Mouse (Mus musculus): ENCODE results near the gene Naa10. TPM values are rescaled to one million over a fixed set of nuclear protein-coding genes. Genes with fewer than 3 reads are reported as not detected.
A peak's percentile ranks its signal among the peaks of the same experiment; 100 is the strongest.

The Naa10 gene
- polyA plus RNA-seq, 1 experiment: 87.9 TPM

GRCm38 (mm10) chrX:73922550-73922882 is 772 bp upstream of the Naa10 start:
- H3K36me3 ChIP-seq (ENCODE audit: control insufficient read depth, insufficient read depth, low read length, poor library complexity, severe bottlenecking): peaks cover 19% of the 10 kb centered on the region; the same call in 1 of the 2 replicates
- no peaks in the 10 kb centered on the region for H3K27me3 ChIP-seq (ENCODE audit: control insufficient read depth, insufficient read depth, low read length, poor library complexity, severe bottlenecking)
- H3K9me3 ChIP-seq (replicated peaks; ENCODE audit: control insufficient read depth, insufficient read depth, low read length, poor library complexity, severe bottlenecking): no peaks in the 10 kb centered on the region
- H3K9ac ChIP-seq (ENCODE audit: low read depth, poor library complexity, severe bottlenecking): peak overlapping the region; percentile 68
- no peak for TF ChIP-seq POLR2A (IDR thresholded peaks at IDR 0.05; ENCODE audit: insufficient read depth, low read length)
- TF ChIP-seq EP300 (IDR thresholded peaks at IDR 0.05; ENCODE audit: insufficient read depth, low read depth, low read length): no peak
- no peak for TF ChIP-seq CTCF (IDR thresholded peaks at IDR 0.05; ENCODE audit: low read depth, low read length)
- H3K4me1 ChIP-seq (ENCODE audit: control insufficient read depth, insufficient read depth, low read length): no peaks in the 10 kb centered on the region
- H3K4me3 ChIP-seq (ENCODE audit: low read depth, low read length): peak overlapping the region; percentile 83
- H3K27ac ChIP-seq (ENCODE audit: insufficient read depth, low read length): peak overlapping the region; percentile 63

GRCm38 (mm10) chrX:73921285-73921822 is 390 bp downstream of the Naa10 start:
- peak overlapping the region; percentile 92 for H3K4me3 ChIP-seq (ENCODE audit: low read depth, low read length)

DNA sequence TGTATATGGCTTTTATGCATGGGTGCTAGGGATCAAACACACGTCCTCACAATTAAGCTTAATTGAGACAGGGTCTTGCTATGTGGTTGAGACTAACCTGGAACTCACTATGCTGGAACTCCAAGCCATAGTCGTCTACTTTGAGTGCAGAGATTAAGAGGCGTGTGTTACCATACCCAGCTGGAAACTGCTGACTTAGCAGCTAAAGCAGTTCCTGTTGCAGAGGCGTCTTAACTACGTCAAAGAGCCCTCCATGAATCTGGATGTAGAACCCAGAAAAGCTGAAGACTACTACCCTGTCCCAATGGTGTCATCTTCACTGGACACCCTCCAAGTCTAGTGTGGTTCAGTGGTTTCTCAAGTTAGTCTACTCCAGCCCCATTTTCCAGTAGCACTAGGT is 3.1 kb downstream of the Naa10 start:
- H3K27me3 ChIP-seq (ENCODE audit: control insufficient read depth, insufficient read depth, low read length, poor library complexity, severe bottlenecking): no peaks in the 10 kb centered on the region
- peaks cover 11% of the 10 kb centered on the region; the same call in 1 of the 2 replicates for H3K36me3 ChIP-seq (ENCODE audit: control insufficient read depth, insufficient read depth, low read length, poor library complexity, severe bottlenecking)
- TF ChIP-seq POLR2A (IDR thresholded peaks at IDR 0.05; ENCODE audit: insufficient read depth, low read length) (no peak), CTCF (IDR thresholded peaks at IDR 0.05; ENCODE audit: low read depth, low read length) (no peak), EP300 (IDR thresholded peaks at IDR 0.05; ENCODE audit: insufficient read depth, low read depth, low read length) (no peak)
- no peak overlapping the region for H3K4me3 ChIP-seq (ENCODE audit: low read depth, low read length)
- no peak overlapping the region for H3K9ac ChIP-seq (ENCODE audit: low read depth, poor library complexity, severe bottlenecking)
- H3K9me3 ChIP-seq (replicated peaks; ENCODE audit: control insufficient read depth, insufficient read depth, low read length, poor library complexity, severe bottlenecking): no peaks in the 10 kb centered on the region
- no peaks in the 10 kb centered on the region for H3K4me1 ChIP-seq (ENCODE audit: control insufficient read depth, insufficient read depth, low read length)
- no peak overlapping the region for H3K27ac ChIP-seq (ENCODE audit: insufficient read depth, low read length)

More at GRCm38 (mm10) chrX:73921285-73921822, 390 bp downstream of the Naa10 start:
- Histone ChIP-seq H3K36me3 (ENCODE audit: control insufficient read depth, insufficient read depth, low read length, poor library complexity, severe bottlenecking) (peaks cover 15% of the 10 kb centered on the region; the same call in 1 of the 2 replicates), H3K27ac (ENCODE audit: insufficient read depth, low read length) (peak overlapping the region; percentile 33; the same call in 1 of the 2 replicates), H3K27me3 (ENCODE audit: control insufficient read depth, insufficient read depth, low read length, poor library complexity, severe bottlenecking) (no peaks in the 10 kb centered on the region), H3K4me1 (ENCODE audit: control insufficient read depth, insufficient read depth, low read length) (no peaks in the 10 kb centered on the region), H3K9me3 (replicated peaks; ENCODE audit: control insufficient read depth, insufficient read depth, low read length, poor library complexity, severe bottlenecking) (no peaks in the 10 kb centered on the region), H3K9ac (ENCODE audit: low read depth, poor library complexity, severe bottlenecking) (peak overlapping the region; percentile 68)
- TF ChIP-seq EP300 (IDR thresholded peaks at IDR 0.05; ENCODE audit: insufficient read depth, low read depth, low read length) (no peak), CTCF (IDR thresholded peaks at IDR 0.05; ENCODE audit: low read depth, low read length) (no peak)

GRCm38 (mm10) chrX:73916945-73917344 is 4.8 kb downstream of the Naa10 start:
- no peaks in the 10 kb centered on the region for H3K4me1 ChIP-seq (ENCODE audit: control insufficient read depth, insufficient read depth, low read length)
- H3K27me3 ChIP-seq (ENCODE audit: control insufficient read depth, insufficient read depth, low read length, poor library complexity, severe bottlenecking): no peaks in the 10 kb centered on the region
- TF ChIP-seq EP300 (IDR thresholded peaks at IDR 0.05; ENCODE audit: insufficient read depth, low read depth, low read length) (no peak), POLR2A (IDR thresholded peaks at IDR 0.05; ENCODE audit: insufficient read depth, low read length) (no peak), CTCF (IDR thresholded peaks at IDR 0.05; ENCODE audit: low read depth, low read length) (no peak)
- no peaks in the 10 kb centered on the region for H3K9me3 ChIP-seq (replicated peaks; ENCODE audit: control insufficient read depth, insufficient read depth, low read length, poor library complexity, severe bottlenecking)
- peaks cover 11% of the 10 kb centered on the region; the same call in 1 of the 2 replicates for H3K36me3 ChIP-seq (ENCODE audit: control insufficient read depth, insufficient read depth, low read length, poor library complexity, severe bottlenecking)
- H3K4me3 ChIP-seq (ENCODE audit: low read depth, low read length): no peak overlapping the region
- H3K27ac ChIP-seq (ENCODE audit: insufficient read depth, low read length): no peak overlapping the region
- no peak overlapping the region for H3K9ac ChIP-seq (ENCODE audit: low read depth, poor library complexity, severe bottlenecking)

DNA sequence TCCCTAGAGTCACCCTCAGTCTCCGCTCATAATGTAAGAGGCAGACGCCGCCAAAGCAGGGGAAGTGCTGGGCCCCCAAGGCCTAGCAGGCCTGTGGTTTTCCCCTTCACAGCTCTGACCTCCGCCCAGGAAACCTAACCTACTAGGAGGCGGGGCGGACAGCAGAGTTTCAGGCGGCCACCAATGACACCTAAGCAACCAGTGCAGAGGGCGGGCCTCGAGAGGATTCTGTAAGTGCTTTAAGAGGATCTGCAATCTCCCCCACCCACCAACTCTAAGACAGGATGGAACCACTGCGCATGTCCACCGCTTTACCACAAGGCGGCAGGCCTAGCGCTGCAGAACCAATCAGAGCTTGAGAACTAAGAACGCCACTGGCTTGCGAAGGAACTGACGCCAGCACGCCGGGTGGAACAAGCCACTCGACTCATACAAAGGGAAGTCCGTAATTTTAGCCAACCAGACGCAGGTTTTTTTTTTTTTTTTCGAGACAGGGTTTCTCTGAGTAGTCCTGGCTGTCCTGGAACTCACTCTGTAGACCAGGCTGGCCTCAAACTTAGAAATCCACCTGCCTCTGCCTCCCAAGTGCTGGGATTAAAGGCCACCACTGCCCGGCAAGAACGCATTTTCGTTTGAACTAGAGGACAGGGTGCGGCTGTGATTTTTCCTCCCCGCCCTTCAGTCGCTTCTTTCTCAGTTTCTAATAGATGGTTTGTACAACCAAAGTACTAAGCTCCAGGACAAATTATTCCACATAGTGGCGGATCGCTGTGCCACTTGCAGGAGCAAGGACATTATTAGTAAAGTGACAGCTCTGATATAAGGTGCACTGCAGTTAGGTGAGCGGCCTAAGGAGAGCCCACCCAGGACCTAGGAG is 6.7 kb downstream of the Naa10 start:
- Histone ChIP-seq H3K36me3 (ENCODE audit: control insufficient read depth, insufficient read depth, low read length, poor library complexity, severe bottlenecking) (peaks cover 11% of the 10 kb centered on the region; the same call in 1 of the 2 replicates), H3K9ac (ENCODE audit: low read depth, poor library complexity, severe bottlenecking) (peak overlapping the region; percentile 53), H3K27me3 (ENCODE audit: control insufficient read depth, insufficient read depth, low read length, poor library complexity, severe bottlenecking) (no peaks in the 10 kb centered on the region), H3K4me3 (ENCODE audit: low read depth, low read length) (peak overlapping the region; percentile 60), H3K27ac (ENCODE audit: insufficient read depth, low read length) (peak overlapping the region; percentile 67), H3K9me3 (replicated peaks; ENCODE audit: control insufficient read depth, insufficient read depth, low read length, poor library complexity, severe bottlenecking) (no peaks in the 10 kb centered on the region), H3K4me1 (ENCODE audit: control insufficient read depth, insufficient read depth, low read length) (no peaks in the 10 kb centered on the region)
- TF ChIP-seq EP300 (IDR thresholded peaks at IDR 0.05; ENCODE audit: insufficient read depth, low read depth, low read length): no peak
- TF ChIP-seq CTCF (IDR thresholded peaks at IDR 0.05; ENCODE audit: low read depth, low read length): no peak
- TF ChIP-seq POLR2A (IDR thresholded peaks at IDR 0.05; ENCODE audit: insufficient read depth, low read length): no peak

DNA sequence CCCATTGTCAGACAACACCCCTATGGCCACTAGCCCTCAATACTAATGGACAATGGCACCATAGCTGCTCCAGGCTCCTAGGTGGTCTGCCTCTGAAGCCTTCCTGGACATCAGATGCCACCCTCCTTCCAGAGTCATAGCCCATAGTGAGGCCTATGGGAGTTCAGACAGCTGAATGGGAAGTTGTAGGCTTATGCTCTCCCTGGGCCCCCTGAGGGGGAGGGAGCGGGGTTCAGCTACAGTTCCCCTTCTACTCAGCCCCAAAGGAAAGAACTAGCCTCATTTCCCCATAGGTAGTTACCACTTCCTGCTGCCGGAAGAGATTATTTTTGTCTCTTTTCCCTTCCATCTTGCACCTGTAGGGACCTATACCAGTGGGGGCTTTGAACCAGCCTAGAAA is 10.2 kb downstream of the Naa10 start:
- H3K9me3 ChIP-seq (replicated peaks; ENCODE audit: control insufficient read depth, insufficient read depth, low read length, poor library complexity, severe bottlenecking): no peaks in the 10 kb centered on the region
- H3K27me3 ChIP-seq (ENCODE audit: control insufficient read depth, insufficient read depth, low read length, poor library complexity, severe bottlenecking): no peaks in the 10 kb centered on the region
- no peak overlapping the region for H3K4me3 ChIP-seq (ENCODE audit: low read depth, low read length)
- no peaks in the 10 kb centered on the region for H3K4me1 ChIP-seq (ENCODE audit: control insufficient read depth, insufficient read depth, low read length)
- no peaks in the 10 kb centered on the region for H3K36me3 ChIP-seq (ENCODE audit: control insufficient read depth, insufficient read depth, low read length, poor library complexity, severe bottlenecking)
- no peak overlapping the region for H3K9ac ChIP-seq (ENCODE audit: low read depth, poor library complexity, severe bottlenecking)
- TF ChIP-seq POLR2A (IDR thresholded peaks at IDR 0.05; ENCODE audit: insufficient read depth, low read length) (no peak), CTCF (IDR thresholded peaks at IDR 0.05; ENCODE audit: low read depth, low read length) (no peak), EP300 (IDR thresholded peaks at IDR 0.05; ENCODE audit: insufficient read depth, low read depth, low read length) (no peak)
- no peak overlapping the region for H3K27ac ChIP-seq (ENCODE audit: insufficient read depth, low read length)

All from ES-Bruce4 (cell line).